Mouse (Mus musculus): ENCODE data around the gene Cplx3. TPM values are rescaled to one million over a fixed set of nuclear protein-coding genes. Genes with fewer than 3 reads are reported as not detected.

Cplx3 gene
- 1 to 10 TPM; 1.9 to 4.7 TPM for total RNA-seq (2021)
- long read RNA-seq, partial matches to known transcripts = 0 of 1 reads
- long read RNA-seq, other reads (novel, unspliced or antisense) = 0 of 1 reads

DNA sequence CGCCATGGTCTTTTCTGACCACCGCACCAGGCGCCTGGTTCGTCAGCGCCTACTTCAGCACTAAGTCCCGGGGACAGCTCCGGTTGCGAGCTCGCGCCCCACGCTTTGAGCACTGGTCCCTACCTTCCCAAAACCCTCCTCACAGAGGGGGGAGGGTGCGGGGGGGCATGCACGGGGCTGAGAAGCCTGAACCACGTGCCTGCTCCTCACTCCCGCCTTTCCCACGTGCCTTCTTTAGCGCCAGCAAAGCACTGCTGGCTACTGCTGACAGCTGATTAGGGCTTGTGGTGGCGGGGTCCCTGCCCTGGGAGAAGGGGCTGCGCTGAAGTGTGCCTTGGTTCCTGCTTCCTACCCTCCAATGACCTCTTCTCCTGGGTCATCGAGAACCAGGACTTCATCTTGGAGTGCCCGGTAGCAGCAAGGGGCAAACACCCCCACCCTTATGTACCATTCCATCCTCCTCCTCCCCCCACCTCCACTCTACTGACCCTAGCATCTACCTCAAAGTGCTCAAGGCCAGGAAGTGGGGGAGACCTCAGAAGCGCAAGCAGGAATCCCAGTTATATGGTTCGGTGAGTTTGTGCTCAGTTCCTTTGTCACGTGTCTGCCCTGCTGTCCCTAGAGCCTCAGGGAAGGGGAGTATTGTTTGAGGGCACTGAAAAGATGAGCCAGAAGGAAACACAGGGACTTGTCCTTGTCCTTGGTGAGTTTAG is at the start of gene Cplx3:
Cplx3 (minus strand) TSS at position 143 of the 713 bp plus-strand sequence.
- no peak for DNase-seq (ENCODE audit: low spot score in 2 of 2)

DNA sequence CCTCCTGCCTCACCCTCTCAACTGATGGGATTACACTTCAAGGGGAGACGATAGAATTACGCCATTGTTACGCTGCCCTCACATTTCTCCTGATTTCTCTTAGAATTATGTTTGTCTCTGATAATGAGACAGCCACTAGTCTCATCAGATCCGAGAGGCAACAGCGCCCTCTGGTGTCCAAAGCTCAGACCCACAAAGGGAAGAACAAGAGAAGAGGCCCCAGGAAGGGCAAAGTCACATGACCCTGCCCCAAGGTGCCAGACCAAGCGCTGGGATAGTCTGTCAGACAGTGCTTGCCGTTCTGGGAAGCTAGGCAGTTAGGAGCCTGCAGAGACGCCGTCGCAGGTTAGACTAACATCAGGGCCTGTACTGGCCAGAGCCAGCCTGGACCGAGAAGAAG is 49.7 kb upstream of the Cplx3 start:
- DNase-seq (ENCODE audit: low spot score in 2 of 2) = peak; percentile 86 to 96

DNA sequence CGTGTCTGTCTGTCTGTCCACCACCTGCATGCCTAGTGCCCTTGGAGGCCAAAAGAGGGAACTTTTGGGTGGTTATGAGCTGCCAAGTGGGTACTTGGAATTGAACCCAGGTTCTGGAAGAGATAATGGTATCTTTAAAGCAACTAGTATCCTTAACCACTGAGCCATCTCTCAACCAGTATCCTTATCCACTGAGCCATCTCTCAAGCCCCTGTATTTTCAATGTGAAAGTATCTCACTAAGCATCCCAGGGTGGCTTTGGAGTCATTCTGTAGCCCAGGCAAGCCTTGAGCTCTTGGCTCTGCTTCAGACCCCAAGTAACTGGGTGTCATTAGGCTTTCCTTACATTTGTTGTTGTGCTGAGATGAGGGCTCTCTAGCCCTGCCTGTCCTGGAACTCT is 48.9 kb upstream of the Cplx3 start:
- no peak for DNase-seq (ENCODE audit: low spot score in 2 of 2)

DNA sequence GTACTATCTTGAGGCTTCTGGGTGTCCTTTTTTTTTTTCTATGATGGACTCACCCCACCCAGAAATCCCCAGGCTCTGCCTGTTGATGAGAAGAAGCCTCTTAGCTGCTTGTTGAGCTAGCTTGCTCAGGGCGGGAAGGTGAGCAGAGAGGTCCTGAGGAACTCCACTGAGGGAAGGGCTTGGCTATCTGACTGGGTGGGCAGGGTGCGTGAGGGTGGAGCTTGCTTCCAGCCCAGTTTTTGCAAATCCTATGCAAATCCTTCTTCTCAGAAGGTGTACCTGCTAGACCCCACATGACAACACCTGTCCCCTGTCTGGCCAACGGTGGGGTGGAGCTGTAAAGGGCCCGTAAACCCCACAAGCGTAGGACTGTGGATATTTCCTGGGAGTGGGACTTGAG is 47.2 kb upstream of the Cplx3 start, which contains the start of gene Csk:
Csk (minus strand) TSS at position 349 of the 400 bp plus-strand sequence.
- no peak for DNase-seq (ENCODE audit: low spot score in 2 of 2)

DNA sequence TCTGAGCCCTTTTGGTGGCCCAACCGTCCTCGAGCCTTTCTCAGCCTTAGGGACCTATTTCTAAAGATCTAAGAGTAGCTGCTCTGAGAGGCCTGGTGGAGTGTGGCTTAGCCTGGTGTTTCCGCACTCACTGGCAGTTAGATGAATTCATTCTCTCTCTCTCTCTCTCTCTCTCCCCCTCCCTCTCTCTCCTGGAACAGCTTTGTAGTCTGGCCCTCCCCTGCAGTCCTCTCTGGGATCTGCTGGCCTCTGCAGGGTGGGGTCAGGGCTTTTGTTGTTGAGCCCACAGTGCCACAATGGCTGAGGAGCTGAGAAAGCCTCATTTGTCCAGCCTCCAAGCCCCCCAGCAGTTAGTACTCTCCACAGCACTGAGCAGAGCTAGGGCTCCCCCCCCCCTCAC is 46.8 kb upstream of the Cplx3 start:
- DNase-seq (ENCODE audit: low spot score in 2 of 2) = no peak

DNA sequence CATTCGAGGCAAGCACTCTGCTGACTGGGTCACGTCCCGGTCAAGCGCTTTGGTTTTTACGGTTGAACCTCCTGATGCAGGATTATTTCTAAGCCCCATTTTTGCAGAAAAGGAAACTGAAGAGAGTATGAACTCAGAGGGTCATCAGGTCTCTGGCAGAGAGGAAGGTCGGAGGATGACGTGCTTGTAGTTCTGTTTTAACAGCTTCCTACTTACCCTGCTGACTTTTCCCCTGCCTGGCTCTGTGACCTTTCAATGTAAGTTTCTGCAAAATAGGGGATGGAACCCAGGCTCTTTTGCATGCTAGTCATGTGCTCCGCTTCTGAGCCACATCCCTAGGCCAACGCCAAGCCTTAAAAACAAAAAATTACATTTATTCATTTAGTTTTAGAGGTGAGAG is 46.3 kb upstream of the Cplx3 start:
- no peak for DNase-seq (ENCODE audit: low spot score in 2 of 2)

DNA sequence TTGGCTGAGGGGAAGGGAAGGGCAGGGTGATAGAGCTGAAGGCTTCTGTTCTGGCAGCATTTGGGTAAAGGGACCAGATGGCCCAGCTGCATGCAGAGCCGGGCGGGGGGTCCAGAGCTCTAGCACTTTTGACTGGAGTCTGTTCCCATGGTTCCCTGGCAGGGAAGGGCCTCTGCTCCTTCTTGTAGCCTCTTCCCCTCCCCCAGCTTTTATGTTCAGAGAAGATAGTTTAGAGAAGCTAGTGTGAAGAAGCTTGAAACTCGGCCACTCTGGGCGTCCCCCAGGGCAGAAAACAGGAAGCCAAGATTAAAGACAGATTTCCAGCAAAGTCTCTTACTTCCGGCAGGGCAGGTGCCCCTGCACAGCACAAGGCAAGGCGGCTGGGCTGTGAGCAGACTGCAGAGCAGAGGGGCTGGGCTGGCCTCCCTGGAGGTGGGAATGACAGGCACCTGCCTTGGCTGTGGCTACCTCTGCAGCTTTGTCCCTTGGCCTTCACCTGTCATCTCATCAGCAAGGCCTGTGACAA is 44.8 kb upstream of the Cplx3 start:
- no peak for DNase-seq (ENCODE audit: low spot score in 2 of 2)

DNA sequence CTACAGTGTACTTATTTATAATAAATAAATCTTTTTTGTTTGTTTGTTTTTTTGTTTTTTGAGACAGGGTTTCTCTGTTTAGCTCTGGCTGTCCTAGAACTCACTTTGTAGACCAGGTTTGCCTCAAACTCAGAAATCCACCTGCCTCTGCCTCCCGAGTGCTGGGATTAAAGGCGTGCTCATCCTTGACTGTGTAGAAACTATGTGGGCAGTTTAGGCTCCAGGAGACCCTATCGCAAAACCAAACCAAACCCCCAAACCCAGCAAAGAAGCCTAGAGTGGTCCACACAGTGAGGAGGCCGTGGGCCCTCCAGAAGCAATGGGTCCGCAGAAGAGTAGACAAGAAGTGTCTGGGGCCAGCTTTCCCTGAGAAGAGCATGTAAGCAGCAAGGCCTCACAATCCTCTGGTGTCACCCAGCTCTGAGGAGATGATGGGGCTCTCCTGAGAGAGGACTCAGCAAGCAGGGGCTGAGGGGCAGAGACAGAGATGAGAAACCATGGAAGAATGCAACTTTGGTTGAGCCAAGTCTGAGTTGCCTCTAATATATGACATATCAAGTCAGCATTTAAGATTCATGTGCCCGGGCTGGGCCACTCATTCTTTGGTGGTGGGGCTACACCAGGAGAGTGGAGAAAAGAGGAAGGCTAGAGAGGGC is 44.2 kb upstream of the Cplx3 start:
- DNase-seq (ENCODE audit: low spot score in 2 of 2) = no peak

DNA sequence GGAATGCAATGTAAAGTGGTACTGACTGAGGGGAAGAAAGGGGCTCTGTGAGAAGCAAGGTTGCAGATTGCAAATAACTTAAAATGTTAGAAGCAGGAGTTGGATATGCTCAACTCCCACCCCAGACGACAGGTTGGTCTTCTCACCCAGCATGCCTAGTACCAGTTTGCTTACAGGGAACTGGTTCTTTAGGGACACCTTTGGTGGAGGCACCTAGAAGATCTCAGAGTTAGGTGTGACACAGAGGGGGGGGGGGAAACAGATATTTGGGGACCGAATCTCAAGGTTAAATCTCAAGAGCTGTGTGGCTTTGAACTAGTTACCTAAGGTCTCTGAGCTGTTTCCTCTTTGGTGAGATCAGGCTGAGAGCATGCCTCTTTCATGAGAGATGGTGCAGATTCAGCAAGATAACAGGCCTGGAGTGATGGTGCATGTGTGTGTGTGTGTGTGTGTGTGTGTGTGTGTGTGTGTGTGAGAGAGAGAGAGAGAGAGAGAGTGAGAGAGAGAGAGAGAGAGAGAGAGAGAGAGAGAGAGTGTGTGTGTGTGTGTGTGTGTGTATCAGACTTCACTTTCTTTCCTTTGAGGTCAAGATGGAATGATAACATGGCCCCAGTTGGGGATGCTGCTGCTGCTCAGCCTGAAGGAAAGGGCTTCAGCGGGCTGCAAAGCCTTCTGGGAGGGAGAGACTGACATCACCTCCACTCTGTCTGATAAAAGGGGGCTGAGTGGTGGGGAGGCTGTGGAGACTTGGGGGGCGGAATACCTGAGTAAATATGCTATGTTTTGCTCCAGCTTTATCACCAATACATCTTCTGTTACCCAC is 41.4 kb upstream of the Cplx3 start:
- no peak for DNase-seq (ENCODE audit: low spot score in 2 of 2)

DNA sequence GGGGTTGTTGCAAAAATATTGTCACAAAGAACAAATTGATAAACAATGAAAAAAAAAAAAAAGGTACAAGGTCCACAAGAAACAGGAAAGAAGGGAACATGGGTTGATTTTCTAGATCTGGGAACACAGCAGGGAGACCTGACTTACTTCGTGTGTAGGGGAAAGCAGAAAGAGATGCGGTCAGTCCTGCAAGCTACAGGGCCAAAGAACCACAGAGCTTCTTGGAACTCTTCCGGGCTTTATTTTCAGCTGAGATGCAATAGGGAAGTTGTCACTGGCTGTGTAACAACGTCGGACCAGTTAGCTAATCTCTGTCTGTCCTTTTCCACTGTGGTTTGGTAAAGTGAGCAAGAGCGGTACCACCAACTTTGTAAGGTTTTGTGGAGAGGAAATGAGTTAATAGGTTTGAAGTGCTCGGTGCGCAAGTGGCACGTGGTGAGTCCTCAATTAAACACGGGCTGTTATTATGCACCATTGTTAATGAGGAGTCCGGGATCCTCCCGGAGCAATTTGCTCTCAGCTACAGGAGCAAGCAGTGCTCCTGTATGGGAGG is 40.5 kb upstream of the Cplx3 start:
- DNase-seq (ENCODE audit: low spot score in 2 of 2) = no peak

DNA sequence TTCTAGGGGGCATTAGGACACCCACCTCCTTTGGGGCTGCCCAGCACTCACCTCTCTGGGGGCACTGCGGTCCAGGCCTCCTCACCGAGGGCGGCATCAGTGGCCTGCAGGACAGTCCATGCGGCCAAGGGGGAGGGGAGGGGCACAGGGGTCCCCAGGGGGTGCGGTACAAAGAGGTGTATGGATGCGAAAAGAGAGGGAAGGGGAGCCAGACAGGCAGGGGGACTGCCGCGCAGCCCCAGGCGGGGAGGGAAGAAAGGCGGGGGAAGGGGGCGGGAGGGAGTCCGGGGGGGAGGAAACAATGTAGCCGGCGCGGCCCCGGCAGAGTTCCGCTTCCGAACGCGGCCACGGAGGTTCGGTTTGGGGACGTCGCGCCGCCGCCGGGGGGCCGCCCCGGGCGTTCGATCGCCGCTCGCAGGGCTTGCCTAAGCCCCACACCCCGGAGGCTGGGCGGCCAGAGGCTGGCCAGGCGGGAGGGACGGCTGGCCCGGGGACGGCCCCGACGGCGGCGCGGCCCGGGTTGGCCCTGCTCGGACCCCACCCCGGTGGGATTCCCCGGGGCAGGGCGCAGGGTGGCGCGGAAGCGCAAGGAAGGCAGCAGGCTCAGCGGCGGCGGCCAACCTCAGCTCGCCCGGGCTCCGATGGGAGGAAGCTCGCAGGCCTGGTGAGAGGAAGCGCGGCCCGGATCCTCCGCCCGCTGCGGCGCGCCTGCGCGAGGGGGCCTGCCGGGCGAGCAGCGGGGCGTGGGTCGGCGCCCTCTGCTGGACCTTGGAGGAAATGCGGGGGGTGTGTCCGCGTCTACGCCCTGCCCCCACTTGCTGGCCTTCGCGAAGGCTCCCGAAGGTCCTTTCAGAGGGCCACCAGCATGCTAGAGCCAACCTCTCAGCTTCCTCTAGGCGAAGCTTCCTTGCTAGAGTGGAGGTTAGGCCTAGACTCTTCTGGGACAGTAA is 39.1 kb upstream of the Cplx3 start:
- peak; percentile 86 to 94 for DNase-seq (ENCODE audit: low spot score in 2 of 2)

DNA sequence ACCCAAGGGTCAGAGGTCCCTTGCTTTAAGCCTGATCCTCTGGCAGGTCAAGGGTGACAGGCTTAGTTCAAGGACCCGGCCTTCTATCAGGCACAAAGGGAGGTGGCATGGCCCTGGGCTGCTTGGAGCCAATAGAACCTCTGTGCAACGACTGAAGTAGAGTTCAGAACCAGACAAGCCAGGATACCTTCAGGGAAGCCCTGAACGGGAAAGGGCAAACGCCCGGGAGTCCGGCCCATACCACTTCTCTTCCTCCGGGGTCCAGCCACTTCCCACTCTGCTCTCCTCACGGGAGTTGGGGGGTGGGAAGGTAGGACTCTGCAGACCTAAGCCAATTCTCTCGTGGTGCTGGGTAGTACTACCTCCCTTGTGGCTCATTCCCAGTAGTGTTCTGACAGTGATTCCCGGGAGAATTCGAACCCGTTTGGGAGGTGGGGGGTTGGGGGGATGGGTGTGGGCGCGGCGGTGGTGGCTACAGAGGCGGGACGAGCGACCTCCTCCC is 38.4 kb upstream of the Cplx3 start:
- no peak for DNase-seq (ENCODE audit: low spot score in 2 of 2)

DNA sequence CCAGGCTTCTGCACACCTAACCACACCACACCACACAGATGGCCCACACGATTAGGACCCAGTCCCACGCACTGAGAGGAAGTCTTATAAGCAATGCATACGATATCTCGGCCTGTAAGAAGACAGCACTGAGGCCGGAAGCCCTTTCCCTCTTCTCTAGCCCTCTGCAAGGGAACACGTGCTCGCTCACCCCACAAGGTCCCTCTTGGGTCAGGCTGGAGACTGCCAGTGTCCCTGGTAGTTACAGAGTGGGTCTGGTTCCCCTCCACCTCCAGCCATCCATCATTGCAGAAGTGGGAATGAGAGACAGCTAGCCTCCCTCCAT is 37.7 kb upstream of the Cplx3 start:
- no peak for DNase-seq (ENCODE audit: low spot score in 2 of 2)

DNA sequence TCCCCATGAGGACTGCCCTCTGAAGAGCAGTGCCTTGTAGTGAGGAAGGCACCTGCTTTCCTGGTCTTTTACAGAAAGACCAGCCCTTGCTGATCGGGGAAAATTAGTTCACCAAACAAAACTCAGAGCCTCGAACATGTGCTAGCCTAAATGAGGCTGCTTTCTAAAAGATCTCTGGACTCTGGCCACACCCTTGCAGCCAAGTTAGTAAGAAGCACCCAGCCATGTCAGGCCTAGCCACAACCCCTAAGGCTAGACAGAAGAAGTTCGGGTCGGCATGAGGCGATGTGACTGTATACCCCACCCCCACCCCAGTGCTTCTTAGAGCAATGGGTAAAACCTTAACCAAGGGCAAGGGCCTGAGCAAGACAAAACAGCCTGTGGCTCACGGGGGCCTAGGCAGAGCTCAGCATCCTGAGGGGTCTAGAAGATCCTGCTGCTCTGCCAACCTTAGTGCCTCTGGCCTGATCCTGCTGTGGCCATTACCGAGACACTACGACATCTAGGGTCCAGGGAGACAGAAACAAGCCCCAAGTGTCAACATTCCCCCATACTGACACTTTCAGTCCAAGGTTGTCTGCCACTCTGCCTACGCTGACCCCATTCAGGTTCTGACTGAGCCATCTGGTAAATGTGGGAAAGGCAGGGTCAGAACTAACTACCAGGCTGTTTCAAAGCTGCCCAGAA is 37.2 kb upstream of the Cplx3 start:
- DNase-seq (ENCODE audit: low spot score in 2 of 2) = no peak

DNA sequence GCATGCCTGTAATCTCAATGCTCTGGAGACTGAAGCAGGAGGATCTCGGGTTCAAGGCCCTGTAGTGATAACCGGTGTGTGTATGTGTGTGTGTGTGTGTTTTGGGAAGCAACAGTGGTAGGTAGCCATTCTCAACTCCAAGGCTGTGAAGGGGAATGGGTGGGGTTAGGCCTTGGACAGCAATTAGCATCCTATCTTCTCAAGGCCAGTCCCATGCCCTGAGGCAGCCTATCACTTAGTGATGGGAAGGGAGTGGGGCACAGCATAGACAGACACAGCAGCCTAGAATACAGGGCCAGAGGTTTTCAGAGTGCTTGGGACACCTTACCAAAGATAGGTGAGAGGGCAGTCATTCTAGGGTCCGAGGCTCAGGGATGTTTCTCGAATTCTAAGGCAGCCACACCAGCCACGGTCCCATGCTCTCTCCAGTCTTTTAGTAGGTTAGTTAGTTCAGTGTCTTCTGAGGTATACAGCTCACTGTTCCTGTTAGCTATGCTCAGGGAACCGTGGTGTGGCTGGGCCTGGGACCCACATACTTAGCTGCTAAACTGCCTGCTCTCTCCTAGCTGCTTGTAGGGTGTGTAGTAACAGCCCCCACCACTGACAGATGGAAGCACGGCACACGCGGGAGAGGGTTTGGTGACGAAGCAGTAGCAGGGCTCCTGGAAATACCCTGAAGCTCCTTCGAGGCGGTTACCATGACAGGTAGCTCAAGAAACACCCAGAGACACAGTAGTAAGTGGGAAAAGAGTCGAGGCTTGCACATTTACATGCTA is 35.9 kb upstream of the Cplx3 start:
- peak in 1 of 2 experiments; percentile 46 for DNase-seq (ENCODE audit: low spot score in 2 of 2)

DNA sequence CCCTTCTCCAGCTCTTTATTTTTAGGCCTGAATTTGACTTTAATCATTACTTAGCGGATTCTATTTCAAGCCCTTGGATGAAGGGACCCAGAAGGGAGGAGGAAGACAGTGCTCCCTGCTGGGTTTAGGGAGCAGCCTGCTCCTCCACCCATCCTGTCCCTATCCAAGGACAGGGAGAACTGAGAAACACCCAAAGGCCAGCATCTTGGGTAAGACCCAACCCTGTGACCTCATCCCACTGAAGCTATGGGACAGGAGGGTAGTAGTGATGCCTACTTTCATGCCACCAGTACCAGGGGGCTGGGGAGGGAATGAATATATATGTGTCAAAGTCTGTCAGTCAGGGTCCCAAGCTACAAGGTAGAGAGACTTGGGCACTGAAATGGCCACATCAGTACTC is 34.9 kb upstream of the Cplx3 start:
- no peak for DNase-seq (ENCODE audit: low spot score in 2 of 2)

DNA sequence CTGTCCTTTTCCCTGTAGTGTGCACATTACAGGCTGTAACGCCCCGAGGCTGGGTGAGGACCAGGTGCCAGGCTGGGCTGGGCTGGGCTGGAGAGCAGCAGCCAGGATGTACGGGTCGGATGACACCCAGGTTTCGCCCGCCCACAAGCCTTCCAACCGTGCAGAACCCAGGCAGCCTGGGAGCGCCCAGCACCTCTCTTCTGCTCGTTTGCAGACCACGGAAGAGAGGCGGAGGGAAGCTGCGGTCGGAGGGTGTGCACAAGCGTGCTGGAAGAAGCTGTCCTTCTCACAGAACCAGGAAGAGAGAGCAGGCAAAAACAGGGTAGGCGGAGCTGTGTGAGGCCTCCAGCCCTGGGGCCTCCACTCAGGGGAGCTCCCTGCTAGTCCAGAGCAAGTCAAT is 34.3 kb upstream of the Cplx3 start:
- DNase-seq (ENCODE audit: low spot score in 2 of 2) = no peak

DNA sequence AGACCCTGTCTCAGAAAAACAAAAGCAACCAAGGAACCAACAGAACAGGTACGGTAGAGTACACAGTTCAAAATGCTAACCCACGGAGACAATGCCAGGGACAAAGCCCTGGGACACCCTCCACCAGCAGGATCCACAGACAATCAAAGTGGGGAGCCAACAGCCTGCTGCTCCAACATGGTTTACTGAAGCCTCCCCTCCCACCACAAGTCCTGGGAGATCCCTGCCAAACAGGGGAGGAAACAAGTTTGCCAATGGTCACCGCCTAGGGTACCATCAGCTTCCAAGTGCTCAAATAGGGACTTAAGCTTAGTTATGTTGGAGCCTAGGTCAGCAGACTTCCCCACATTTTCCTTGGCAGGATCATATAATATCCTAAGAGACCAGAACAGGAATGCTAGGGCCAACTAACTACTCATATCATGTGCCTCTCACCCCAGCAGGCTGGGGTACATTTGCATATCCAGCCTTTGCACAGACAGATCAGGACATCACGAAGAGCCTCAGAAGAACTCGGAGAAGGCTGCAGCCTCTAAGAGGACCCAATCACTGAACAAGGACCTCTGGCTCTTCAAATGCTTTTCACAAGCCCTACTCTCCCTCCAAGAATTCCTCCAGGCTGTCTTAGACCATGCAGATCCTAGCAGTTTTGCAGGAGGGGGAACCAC is 33.7 kb upstream of the Cplx3 start:
- no peak for DNase-seq (ENCODE audit: low spot score in 2 of 2)

Data from layer of hippocampus, adult 18-20 months (tissue).